Mouse (Mus musculus): ENCODE measurements around the gene C1qa. TPM values are rescaled to one million over a fixed set of nuclear protein-coding genes. Genes with fewer than 3 reads are reported as not detected.

The C1qa gene
- polyA plus RNA-seq, 1 experiment from 2014 or later: 239 TPM

DNA sequence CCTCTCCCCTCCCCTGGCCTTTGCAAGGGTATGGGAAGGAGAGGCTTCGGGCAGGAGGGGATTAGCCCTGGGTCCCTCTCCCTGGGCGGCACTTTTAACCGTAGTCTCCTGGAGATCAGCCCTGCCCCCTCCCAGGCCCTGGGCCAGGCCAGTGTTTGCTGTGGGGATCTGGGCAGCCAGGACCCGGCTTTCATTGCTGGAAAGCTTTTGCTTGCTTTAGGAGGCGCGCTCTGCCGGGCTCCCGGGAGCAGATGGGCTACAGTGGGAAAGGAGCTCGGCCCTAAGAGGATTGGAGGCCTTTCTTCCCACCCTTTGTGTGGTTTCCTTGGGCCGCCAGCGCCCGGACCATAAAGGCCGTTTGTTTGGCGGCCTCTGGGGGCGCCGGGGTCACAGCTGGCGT is 36.8 kb downstream of the C1qa start:
- no peak overlapping the region for H3K4me3 ChIP-seq (ENCODE audit: inconsistent target)
- no peak overlapping the region for H3K27ac ChIP-seq
- 46% methylated on average over 14 of the region's 17 CpGs for WGBS (ENCODE audit: missing documents)
- H3K36me3 ChIP-seq (ENCODE audit: inconsistent target): no peaks in the 10 kb centered on the region
- H3K79me2 ChIP-seq (ENCODE audit: inconsistent target): no peaks in the 10 kb centered on the region

DNA sequence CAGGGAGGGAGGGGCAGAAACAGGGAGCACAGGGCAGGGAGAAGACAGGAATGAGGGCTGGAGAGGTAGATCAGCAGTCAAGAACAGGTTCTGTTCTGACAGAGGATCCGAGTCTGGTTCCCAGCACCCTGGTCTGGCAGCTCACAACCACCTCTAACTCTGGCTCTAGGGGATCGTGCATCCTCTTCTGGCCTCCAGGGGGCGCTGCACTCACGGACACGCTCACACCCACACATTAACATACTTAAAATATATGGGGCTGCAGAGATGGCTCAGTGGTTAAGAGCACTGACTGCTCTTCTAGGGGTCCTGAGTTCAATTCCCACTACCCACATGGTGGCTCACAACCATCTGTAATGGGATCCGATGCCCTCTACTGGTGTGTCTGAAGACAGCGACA is 38.6 kb downstream of the C1qa start:
- H3K79me2 ChIP-seq (ENCODE audit: inconsistent target): no peaks in the 10 kb centered on the region
- H3K4me3 ChIP-seq (ENCODE audit: inconsistent target): no peak overlapping the region
- H3K36me3 ChIP-seq (ENCODE audit: inconsistent target): no peaks in the 10 kb centered on the region
- H3K27ac ChIP-seq: no peak overlapping the region
- WGBS (ENCODE audit: missing documents): 87% methylated on average over 7 of the region's 7 CpGs

DNA sequence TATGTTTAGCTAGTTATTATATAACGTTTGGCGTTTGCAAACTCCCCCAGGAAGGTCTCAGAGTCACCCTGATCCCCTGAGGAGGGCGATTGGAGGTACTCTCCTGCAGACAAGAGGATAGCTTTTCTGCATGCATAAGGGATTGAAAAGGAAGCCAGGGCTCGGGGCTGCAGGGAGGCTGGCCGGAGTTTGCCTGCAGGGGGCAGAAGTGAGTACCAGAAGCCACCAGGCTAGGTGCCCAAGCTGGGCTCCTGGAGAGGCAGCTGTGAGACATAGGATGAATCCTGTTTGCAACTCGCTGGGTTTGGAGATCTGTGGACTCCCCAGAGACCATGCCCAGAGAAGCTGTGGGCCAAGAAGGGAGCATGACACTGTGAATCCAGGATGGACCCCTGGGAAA is 43.5 kb downstream of the C1qa start:
- 52% methylated on average over 6 of the region's 6 CpGs for WGBS (ENCODE audit: missing documents)

DNA sequence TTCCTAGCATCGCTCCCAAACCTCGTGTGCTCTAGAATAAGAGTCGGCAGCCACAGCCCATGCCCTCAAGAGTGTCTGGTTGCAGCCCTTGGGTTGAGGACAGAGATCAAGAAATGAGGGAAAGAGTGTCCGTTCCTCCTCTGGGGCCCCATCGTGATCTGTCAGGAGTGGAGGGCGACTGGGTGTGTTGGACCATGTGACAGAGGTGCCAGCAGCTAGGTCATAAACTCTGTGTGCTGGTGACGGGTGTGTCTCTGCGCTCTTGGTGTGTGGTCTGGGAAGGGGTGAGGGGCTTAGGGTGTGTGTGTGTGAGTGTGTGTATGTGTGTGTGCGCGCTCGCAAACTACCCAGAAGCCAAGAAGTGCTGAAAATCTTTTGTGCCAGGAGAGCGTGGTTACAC is 45.6 kb downstream of the C1qa start:
- H3K36me3 ChIP-seq (ENCODE audit: inconsistent target): no peaks in the 10 kb centered on the region
- H3K79me2 ChIP-seq (ENCODE audit: inconsistent target): no peaks in the 10 kb centered on the region
- H3K4me3 ChIP-seq (ENCODE audit: inconsistent target): no peak overlapping the region
- WGBS (ENCODE audit: missing documents): 93% methylated on average over 12 of the region's 12 CpGs
- no peak overlapping the region for H3K27ac ChIP-seq

More for the DNA sequence above, 43.5 kb downstream of the C1qa start:
- H3K36me3 ChIP-seq (ENCODE audit: inconsistent target): no peaks in the 10 kb centered on the region
- no peak overlapping the region for H3K4me3 ChIP-seq (ENCODE audit: inconsistent target)
- H3K79me2 ChIP-seq (ENCODE audit: inconsistent target): no peaks in the 10 kb centered on the region
- H3K27ac ChIP-seq: no peak overlapping the region

DNA sequence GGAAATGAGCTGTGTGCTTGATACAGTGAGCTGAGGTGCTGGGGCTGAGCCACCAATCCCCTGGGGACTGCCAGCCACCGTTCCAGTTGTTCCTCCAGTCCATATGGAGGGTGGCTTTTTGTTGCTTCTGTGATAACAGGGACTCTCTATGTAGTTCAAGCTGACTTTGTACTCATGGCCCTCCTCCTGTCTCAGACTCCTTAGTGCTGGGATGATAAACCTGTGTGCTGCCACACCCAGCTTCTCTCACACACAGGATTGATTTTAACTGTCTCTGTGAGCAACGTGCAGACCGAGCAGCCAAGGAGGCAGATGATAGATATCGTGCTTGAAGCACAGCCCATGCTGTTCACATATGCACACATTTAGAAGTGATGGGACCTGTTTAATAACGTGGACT is 46.5 kb downstream of the C1qa start:
- no peaks in the 10 kb centered on the region for H3K79me2 ChIP-seq (ENCODE audit: inconsistent target)
- no peak overlapping the region for H3K4me3 ChIP-seq (ENCODE audit: inconsistent target)
- 85% methylated on average over 5 of the region's 5 CpGs for WGBS (ENCODE audit: missing documents)
- no peaks in the 10 kb centered on the region for H3K36me3 ChIP-seq (ENCODE audit: inconsistent target)
- H3K27ac ChIP-seq: no peak overlapping the region

DNA sequence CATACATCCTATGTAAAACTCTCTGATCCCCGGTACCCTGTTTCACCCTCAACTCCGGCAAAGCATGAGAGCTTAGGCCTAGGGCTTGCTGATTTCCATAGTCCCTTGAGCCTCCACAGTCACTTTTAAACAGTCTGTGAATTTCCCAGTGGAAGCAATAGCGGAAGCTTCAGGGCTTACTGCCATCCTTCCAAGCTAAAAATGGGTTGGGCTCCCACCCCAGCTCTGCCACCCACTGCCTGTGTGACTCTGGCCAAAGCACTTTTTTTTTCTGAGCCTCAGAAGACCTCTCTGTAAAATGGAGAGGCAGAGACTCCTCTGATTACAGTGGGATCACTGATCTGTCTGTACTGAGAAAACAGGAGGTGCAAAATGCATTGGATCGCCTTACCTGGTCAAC is 50.0 kb downstream of the C1qa start:
- no peak overlapping the region for H3K4me3 ChIP-seq (ENCODE audit: inconsistent target)
- no peaks in the 10 kb centered on the region for H3K36me3 ChIP-seq (ENCODE audit: inconsistent target)
- H3K79me2 ChIP-seq (ENCODE audit: inconsistent target): no peaks in the 10 kb centered on the region
- 79% methylated on average over 4 of the region's 4 CpGs for WGBS (ENCODE audit: missing documents)
- H3K27ac ChIP-seq: no peak overlapping the region

DNA sequence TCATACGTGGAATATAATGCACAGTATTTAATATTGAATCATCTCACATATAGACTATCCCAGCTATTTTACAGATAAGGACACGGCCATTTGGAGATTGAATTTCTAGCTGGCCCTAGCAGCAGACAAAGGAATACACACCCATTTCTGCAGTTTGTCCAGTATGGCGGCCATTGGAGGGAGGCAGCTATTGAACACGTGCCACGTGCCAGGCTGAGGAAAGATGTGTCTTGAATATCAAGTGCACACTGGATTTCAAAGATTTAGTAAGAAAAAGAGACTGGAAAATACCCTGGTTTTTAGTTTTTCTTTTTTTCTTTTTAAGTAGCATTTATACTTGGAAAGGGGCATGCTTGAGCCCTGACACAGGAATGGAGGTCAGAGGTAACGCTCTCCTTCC is 51.4 kb downstream of the C1qa start:
- 95% methylated on average over 6 of the region's 6 CpGs for WGBS (ENCODE audit: missing documents)
- H3K36me3 ChIP-seq (ENCODE audit: inconsistent target): no peaks in the 10 kb centered on the region
- H3K4me3 ChIP-seq (ENCODE audit: inconsistent target): no peak overlapping the region
- no peaks in the 10 kb centered on the region for H3K79me2 ChIP-seq (ENCODE audit: inconsistent target)
- no peak overlapping the region for H3K27ac ChIP-seq

Other genes starting within 250 kb of the C1qa start
- gene Ephb2, start 62.8 kb downstream of the C1qa start, polyA plus RNA-seq (2018): 0.07 to 0.10 TPM in 2 of 3 replicates, not detected in the other
- gene C1qb, start 12.6 kb downstream of the C1qa start, polyA plus RNA-seq (2018): 3,433 to 4,548 TPM (median 3,856 TPM) in 3 replicates
- 1,305 to 3,254 TPM (median 2,696 TPM) in 3 replicates for gene C1qc, start 5.7 kb downstream of the C1qa start, polyA plus RNA-seq (2018)
- not detected in 3 replicates for gene Epha8, start 58.0 kb upstream of the C1qa start, polyA plus RNA-seq (2018)
- 2.4 to 4.8 TPM (median 4.3 TPM) in 3 replicates for gene Zbtb40, start 150.0 kb upstream of the C1qa start, polyA plus RNA-seq (2018)